Mouse (Mus musculus): ENCODE data around the gene Gm36176. TPM values are rescaled to one million over a fixed set of nuclear protein-coding genes. Genes with fewer than 3 reads are reported as not detected.

Gene Gm36176
- total RNA-seq, 2 experiments from 2014 or later, result not detected

GRCm38 (mm10) chr10:77895562-77895961, 49.0 kb downstream of the Gm36176 start:
- TF ChIP-seq CTCF (conservative IDR thresholded peaks at IDR 0.05), result no peak
- DNase-seq (ENCODE audit: low spot score in 2 of 2), result no peak
- Histone ChIP-seq H3K27ac (no peak overlapping the region), H3K4me3 (no peak overlapping the region)

Other genes starting within 250 kb of the Gm36176 start
- gene Sumo3, start 240.7 kb upstream of the Gm36176 start, total RNA-seq (2021), result 100 to 1,000 TPM; 131 to 138 TPM
- gene Gm49325, start 240.6 kb upstream of the Gm36176 start, total RNA-seq (2021), result 10 to 100 TPM; 18.3 to 27.0 TPM
- 10 to 100 TPM; 81.6 to 95.4 TPM for gene Ube2g2, start 224.5 kb upstream of the Gm36176 start, total RNA-seq (2021)
- gene Tspear, start 160.2 kb upstream of the Gm36176 start, total RNA-seq (2021), result not detected
- gene Gm19402, start 156.0 kb upstream of the Gm36176 start, total RNA-seq (2021), result not detected
- not detected for gene Gm9508, start 149.6 kb upstream of the Gm36176 start, total RNA-seq (2021)
- gene Gm10272, start 140.2 kb upstream of the Gm36176 start, total RNA-seq (2021), result not detected
- not detected for gene Gm10024, start 135.3 kb upstream of the Gm36176 start, total RNA-seq (2021)
- gene Gm10142, start 131.0 kb upstream of the Gm36176 start, total RNA-seq (2021), result not detected
- gene Krtap12-1, start 126.2 kb upstream of the Gm36176 start, total RNA-seq (2021), result not detected
- gene Gm10100, start 120.3 kb upstream of the Gm36176 start, total RNA-seq (2021), result not detected
- gene Gm18596, start 104.2 kb upstream of the Gm36176 start, total RNA-seq (2021), result not detected
- gene Gm9736, start 95.4 kb upstream of the Gm36176 start, total RNA-seq (2021), result not detected
- not detected for gene Gm3233, start 87.1 kb upstream of the Gm36176 start, total RNA-seq (2021)
- not detected for gene Gm3238, start 75.5 kb upstream of the Gm36176 start, total RNA-seq (2021)
- gene Gm7138, start 69.9 kb upstream of the Gm36176 start, total RNA-seq (2021), result not detected
- not detected for gene Gm3250, start 64.3 kb upstream of the Gm36176 start, total RNA-seq (2021)
- gene Gm7137, start 58.6 kb upstream of the Gm36176 start, total RNA-seq (2021), result not detected
- not detected for gene Gm9639, start 51.7 kb upstream of the Gm36176 start, total RNA-seq (2021)
- not detected for gene Gm19668, start 47.7 kb upstream of the Gm36176 start, total RNA-seq (2021)
- gene Gm9507, start 35.0 kb upstream of the Gm36176 start, total RNA-seq (2021), result not detected
- gene Gm2696, start 32.1 kb upstream of the Gm36176 start, total RNA-seq (2021), result not detected
- gene Krtap10-4, start 19.7 kb upstream of the Gm36176 start, total RNA-seq (2021), result not detected
- not detected for gene Krtap10-10, start 10.9 kb upstream of the Gm36176 start, total RNA-seq (2021)
- gene Gm10318, start 6.1 kb downstream of the Gm36176 start, total RNA-seq (2021), result not detected
- not detected for gene Gm3285, start 15.2 kb downstream of the Gm36176 start, total RNA-seq (2021)
- gene Lrrc3, start 55.7 kb downstream of the Gm36176 start, total RNA-seq (2021), result 1 to 10 TPM; 3.6 to 3.7 TPM
- gene Trpm2, start 123.8 kb downstream of the Gm36176 start, total RNA-seq (2021), result 10 to 100 TPM; 37.4 to 41.5 TPM
- 10 to 100 TPM; 37.1 to 44.4 TPM for gene 1810043G02Rik, start 131.7 kb downstream of the Gm36176 start, total RNA-seq (2021)
- gene Pfkl, start 163.3 kb downstream of the Gm36176 start, total RNA-seq (2021), result 100 to 1,000 TPM; 232 to 233 TPM
- gene Dnmt3l, start 195.1 kb downstream of the Gm36176 start, total RNA-seq (2021), result not detected
- gene Aire, start 196.8 kb downstream of the Gm36176 start, total RNA-seq (2021), result under 1 TPM; 0.46 to 0.54 TPM
- gene Icosl, start 222.5 kb downstream of the Gm36176 start, total RNA-seq (2021), result 10 to 100 TPM in 1 of 2 experiments, 1 to 10 TPM in 1; 8.4 to 11.2 TPM